Mouse (Mus musculus) ES-Bruce4 (cell line): ENCODE data around the gene Xrn2. TPM values are rescaled to one million over a fixed set of nuclear protein-coding genes. Genes with fewer than 3 reads are reported as not detected.
A peak's percentile ranks its signal among the peaks of the same experiment; 100 is the strongest.

Source experiments
- H3K27ac ChIP-seq: 2 replicates; pipeline ENCODE4 v1.5.1; 2012; ENCODE audit warnings: low read length, inconsistent platforms; ENCODE audit not compliant: insufficient read depth
- H3K27me3 ChIP-seq: 2 replicates; pipeline ENCODE4 v1.6.1; 2012; ENCODE audit warnings: mild to moderate bottlenecking, low read length, inconsistent platforms; ENCODE audit not compliant: control insufficient read depth, poor library complexity, insufficient read depth, severe bottlenecking
- H3K36me3 ChIP-seq: 2 replicates; pipeline ENCODE4 v1.6.1; 2012; ENCODE audit warnings: inconsistent platforms, mild to moderate bottlenecking, low read length, moderate library complexity; ENCODE audit not compliant: control insufficient read depth, poor library complexity, insufficient read depth, severe bottlenecking
- H3K4me1 ChIP-seq: one replicate; pipeline ENCODE4 v1.8.1; 2011; ENCODE audit warnings: low read length; ENCODE audit not compliant: control insufficient read depth, insufficient read depth
- H3K4me3 ChIP-seq: 2 replicates; pipeline ENCODE4 v1.5.1; 2011; ENCODE audit warnings: low read depth, mild to moderate bottlenecking, low read length
- H3K9ac ChIP-seq: 2 replicates; pipeline ENCODE4 v1.6.1; 2012; ENCODE audit warnings: low read depth, mild to moderate bottlenecking, inconsistent platforms; ENCODE audit not compliant: poor library complexity, severe bottlenecking
- H3K9me3 ChIP-seq: replicated peaks from 2 replicates; pipeline ENCODE4 v1.6.1; 2012; ENCODE audit warnings: mild to moderate bottlenecking, low read length, inconsistent platforms; ENCODE audit not compliant: control insufficient read depth, poor library complexity, insufficient read depth, severe bottlenecking
- CTCF ChIP-seq: IDR thresholded peaks from one replicate; pipeline ENCODE4 v1.8.1; 2011; ENCODE audit warnings: low read depth, low read length
- EP300 ChIP-seq: IDR thresholded peaks from 2 replicates; pipeline ENCODE4 v1.6.1; 2011; ENCODE audit warnings: low read depth, low read length; ENCODE audit not compliant: insufficient read depth
- POLR2A ChIP-seq: IDR thresholded peaks from one replicate; pipeline ENCODE4 v1.8.1; 2011; ENCODE audit warnings: low read length; ENCODE audit not compliant: insufficient read depth
- polyA plus RNA-seq: library from polyadenylated mRNA; stranded (reverse); fragments of >200 nt; gene quantifications from 2 replicates; pipeline ENCODE4 v1.2.4, GENCODE M21; 2011; ENCODE audit warnings: low read depth; ENCODE audit not compliant: missing spikeins, insufficient read depth, insufficient read length

The Xrn2 gene
- polyA plus RNA-seq, 1 experiment = 179 TPM

GRCm38 (mm10) chr2:147070305-147070704 lies 57.5 kb downstream of the Xrn2 start:
- no peak overlapping the region for H3K4me3 ChIP-seq
- H3K4me1 ChIP-seq = no peaks in the 10 kb centered on the region
- H3K27me3 ChIP-seq = no peaks in the 10 kb centered on the region
- no peaks in the 10 kb centered on the region for H3K9me3 ChIP-seq
- no peak for TF ChIP-seq CTCF
- no peak for TF ChIP-seq EP300
- peaks cover 21% of the 10 kb centered on the region for H3K36me3 ChIP-seq
- H3K9ac ChIP-seq = no peak overlapping the region
- H3K27ac ChIP-seq = no peak overlapping the region

GRCm38 (mm10) chr2:147073962-147074361 lies 61.2 kb downstream of the Xrn2 start:
- Histone ChIP-seq H3K4me1 (no peaks in the 10 kb centered on the region), H3K36me3 (peaks cover 11% of the 10 kb centered on the region), H3K9ac (no peak overlapping the region)

GRCm38 (mm10) chr2:147074399-147074798 lies 61.6 kb downstream of the Xrn2 start:
- Histone ChIP-seq H3K27me3 (no peaks in the 10 kb centered on the region), H3K27ac (no peak overlapping the region), H3K36me3 (peaks cover 9% of the 10 kb centered on the region), H3K9me3 (no peaks in the 10 kb centered on the region), H3K4me3 (no peak overlapping the region), H3K4me1 (no peaks in the 10 kb centered on the region), H3K9ac (no peak overlapping the region)
- TF ChIP-seq POLR2A (no peak), CTCF (no peak), EP300 (no peak)

More at GRCm38 (mm10) chr2:147073962-147074361, 61.2 kb downstream of the Xrn2 start:
- Histone ChIP-seq H3K27me3 (no peaks in the 10 kb centered on the region), H3K4me3 (no peak overlapping the region), H3K9me3 (no peaks in the 10 kb centered on the region), H3K27ac (no peak overlapping the region)
- TF ChIP-seq EP300 (no peak), CTCF (no peak), POLR2A (no peak)

- Histone ChIP-seq H3K27me3 (peaks cover 27% of the 10 kb centered on the region), H3K9me3 (no peaks in the 10 kb centered on the region), H3K4me1 (no peaks in the 10 kb centered on the region), H3K9ac (no peak overlapping the region), H3K27ac (no peak overlapping the region), H3K36me3 (no peaks in the 10 kb centered on the region; the same call in 1 of the 2 replicates), H3K4me3 (no peak overlapping the region)
- TF ChIP-seq POLR2A = no peak
These were observed 69.6 kb downstream of the Xrn2 start for GRCm38 (mm10) chr2:147082391-147082790.

- peak overlapping the region; percentile 59 for H3K4me3 ChIP-seq
- peak overlapping the region; percentile 93; the same call in 1 of the 2 replicates for H3K9ac ChIP-seq
- no peaks in the 10 kb centered on the region for H3K36me3 ChIP-seq
- peaks cover 29% of the 10 kb centered on the region for H3K27me3 ChIP-seq
- no peaks in the 10 kb centered on the region for H3K9me3 ChIP-seq
- no peak for TF ChIP-seq POLR2A
- H3K4me1 ChIP-seq = no peaks in the 10 kb centered on the region
- no peak overlapping the region for H3K27ac ChIP-seq
These were observed 70.9 kb downstream of the Xrn2 start for GRCm38 (mm10) chr2:147083471-147084365.

GRCm38 (mm10) chr2:147084366-147085071 lies 71.7 kb downstream of the Xrn2 start:
- peaks cover 29% of the 10 kb centered on the region for H3K27me3 ChIP-seq
- H3K9me3 ChIP-seq = no peaks in the 10 kb centered on the region
- no peak for TF ChIP-seq POLR2A
- no peak for TF ChIP-seq EP300
- no peak for TF ChIP-seq CTCF
- H3K4me3 ChIP-seq = peak overlapping the region; percentile 75
- H3K36me3 ChIP-seq = no peaks in the 10 kb centered on the region
- H3K4me1 ChIP-seq = no peaks in the 10 kb centered on the region
- H3K27ac ChIP-seq = no peak overlapping the region
- peak overlapping the region; percentile 93 for H3K9ac ChIP-seq
